Mouse (Mus musculus) ES-Bruce4 (cell line): ENCODE data around the gene Tmem104.

Source experiments
- CTCF ChIP-seq: IDR thresholded peaks from one replicate; pipeline ENCODE4 v1.8.1; 2011; ENCODE audit warnings: low read depth, low read length
- EP300 ChIP-seq: IDR thresholded peaks from 2 replicates; pipeline ENCODE4 v1.6.1; 2011; ENCODE audit warnings: low read depth, low read length; ENCODE audit not compliant: insufficient read depth
- POLR2A ChIP-seq: IDR thresholded peaks from one replicate; pipeline ENCODE4 v1.8.1; 2011; ENCODE audit warnings: low read length; ENCODE audit not compliant: insufficient read depth

DNA sequence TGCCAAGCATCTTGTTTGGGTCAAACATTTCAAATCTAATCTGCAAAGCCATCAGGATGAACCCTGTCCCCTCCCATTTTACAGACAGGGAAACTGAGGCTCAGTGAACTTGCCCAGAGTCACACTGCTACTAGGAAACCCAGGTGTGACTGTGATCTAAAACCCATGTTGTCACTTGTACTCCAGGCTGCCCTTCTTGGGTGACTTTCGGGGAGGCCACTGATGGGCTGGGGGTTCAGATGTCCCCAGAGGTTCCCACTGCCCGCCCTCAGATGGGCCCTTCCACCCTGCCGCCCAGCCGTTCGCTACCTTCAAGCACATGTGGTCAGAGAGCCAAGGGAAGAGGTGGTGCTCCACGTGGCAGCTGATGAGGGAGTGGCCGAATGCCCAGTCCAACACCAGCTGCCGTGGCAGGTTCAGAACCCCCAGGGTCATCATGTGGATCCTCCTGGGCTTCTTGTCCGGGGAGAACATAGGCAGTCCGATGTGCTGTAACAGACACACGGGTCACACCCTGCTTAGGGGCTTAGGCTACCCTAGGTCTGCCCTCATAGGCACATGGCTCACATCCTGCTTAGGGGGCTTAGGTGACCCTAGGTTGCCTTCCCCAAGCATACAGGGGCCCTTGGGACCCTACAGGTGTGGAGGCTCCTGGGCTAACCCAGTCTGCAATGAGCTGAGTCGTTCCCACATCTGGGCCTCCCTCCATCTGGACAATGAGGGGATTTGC, 96.8 kb downstream of the Tmem104 start:
- TF ChIP-seq CTCF (no peak), POLR2A (no peak), EP300 (no peak)
